10 mouse cellular contexts compared by ENCODE assay signal in genomic region chr13:52892791-52893190, GRCm38 (mm10). TPM values are rescaled to one million over a fixed set of nuclear protein-coding genes. Genes with fewer than 3 reads are reported as not detected.
A peak's percentile ranks its signal among the peaks of the same experiment; 100 is the strongest.
DNase-seq lines count a peak whose midpoint lies in the region; ATAC-seq lines count a peak whose summit lies in the region.
"Had no signal": no experiment of that assay in that cellular context is flagged by ENCODE, and none has a peak within 500 bp of the region (broad histone marks: within the 10 kb centered on the region; RNA-seq: fewer than 3 reads in every experiment).

No protein-coding gene starts in this region.

- WGBS in limb, embryonic 10.5 days = 92% methylated on average over 1 of the region's 1 CpGs

- DNase-seq in cerebellum, adult 11 months = peak; percentile 35
- DNase-seq in ovary, postnatal 14 days (ENCODE audit: low spot score) = peak; percentile 13
- no peak for DNase-seq in ovary, postnatal 10 days (ENCODE audit: low spot score)
- peak; percentile 59 for DNase-seq in right cerebral cortex, postnatal 36 days (ENCODE audit: low spot score in 2 of 2)
- DNase-seq in limb, embryonic 10.5 days (ENCODE audit: low spot score) = no peak
- DNase-seq in lung, postnatal 36 days = no peak

- no peak overlapping the region for H3K27ac ChIP-seq in limb, embryonic 10.5 days

- H3K4me3 ChIP-seq in limb, embryonic 10.5 days = no peak overlapping the region
- H3K4me3 ChIP-seq: embryonic facial prominence, embryonic 13.5 days; limb, embryonic 15.5 days had no signal

- peaks cover 29% of the 10 kb centered on the region for H3K4me1 ChIP-seq in limb, embryonic 10.5 days

- peaks cover 12% of the 10 kb centered on the region for H3K36me3 ChIP-seq in limb, embryonic 10.5 days

- H3K27me3 ChIP-seq in limb, embryonic 10.5 days (ENCODE audit: low read depth, poor library complexity, severe bottlenecking) = no peaks in the 10 kb centered on the region
- H3K27me3 ChIP-seq: embryonic facial prominence, embryonic 13.5 days; limb, embryonic 15.5 days had no signal

- no peak for ATAC-seq in cerebellum, adult (ENCODE audit: insufficient number of reproducible peaks, low FRiP score, low TSS enrichment)
- peak; percentile 38 to 44; a peak in 1 of 4 replicates for ATAC-seq in hematopoietic stem cell, adult 5-6 weeks (replicated peaks in 1 of 2; ENCODE audit: insufficient read depth in 1 of 2, low FRiP score in 2 of 2, low TSS enrichment in 1 of 2, low read depth in 1 of 2, poor library complexity in 2 of 2, severe bottlenecking in 2 of 2)

- H3K9me3 ChIP-seq in limb, embryonic 10.5 days (replicated peaks) = no peaks in the 10 kb centered on the region
- H3K9me3 ChIP-seq: embryonic facial prominence, embryonic 13.5 days; limb, embryonic 15.5 days had no signal

RNA-seq across cellular contexts. Expression of gene Auh, which starts 36.7 kb away (rescaled TPM):
- total RNA-seq in hematopoietic stem cell, adult 5-6 weeks (2017) = 43.3 and 45.4 TPM in 2 replicates
- polyA plus RNA-seq in limb, embryonic 10.5 days (2016; fragmentation: Nextera tagmentation; extraction: Ambion mirVana) = 34.2 and 35.0 TPM in 2 replicates

Comparison
In these comparisons a context has a peak if more than half of its experiments do, and no peak if none do; other contexts are left out.
1. DNase-seq: peak in cerebellum, adult 11 months (single experiment), ovary, postnatal 14 days (single experiment) and right cerebral cortex, postnatal 36 days (2 of 2); none in ovary, postnatal 10 days (single experiment), limb, embryonic 10.5 days (single experiment) and lung, postnatal 36 days (single experiment).